Mouse (Mus musculus) intestine, postnatal 0 days (tissue): Measurements from ENCODE around the gene Mapk3. TPM values are rescaled to one million over a fixed set of nuclear protein-coding genes. Genes with fewer than 3 reads are reported as not detected.

Experiments
- ATAC-seq: fragments of 200-750 bp; cut with Nextera tagmentation; 2 replicates; pipeline ENCODE4 v1.8.0; 2017; ENCODE audit warnings: mild to moderate bottlenecking, moderate TSS enrichment, moderate library complexity
- H3K27ac ChIP-seq: fragments of 300-500 bp; sonication (generic); 2 replicates; pipeline ENCODE4 v1.5.1; 2014; ENCODE audit warnings: mild to moderate bottlenecking, low read depth, low read length, moderate library complexity
- H3K27me3 ChIP-seq: fragments of 300-500 bp; sonication (generic); replicated peaks from 2 replicates; pipeline ENCODE4 v1.6.1; 2014; ENCODE audit warnings: low read length, mixed read lengths; ENCODE audit not compliant: control insufficient read depth, insufficient read depth
- H3K36me3 ChIP-seq: fragments of 300-500 bp; sonication (generic); 2 replicates; pipeline ENCODE4 v1.6.1; 2014; ENCODE audit warnings: mild to moderate bottlenecking, moderate library complexity; ENCODE audit not compliant: control insufficient read depth, insufficient read depth
- H3K4me1 ChIP-seq: fragments of 300-500 bp; sonication (generic); replicated peaks from 2 replicates; pipeline ENCODE4 v1.6.1; 2014; ENCODE audit warnings: antibody characterized with exemption, low read length, mixed read lengths; ENCODE audit not compliant: control insufficient read depth, insufficient read depth
- H3K4me2 ChIP-seq: fragments of 300-500 bp; sonication (generic); replicated peaks from 2 replicates; pipeline ENCODE4 v1.6.1; 2014; ENCODE audit warnings: low read depth, mild to moderate bottlenecking, moderate library complexity
- H3K4me3 ChIP-seq: fragments of 300-500 bp; sonication (generic); 2 replicates; pipeline ENCODE4 v1.5.1; 2014; ENCODE audit warnings: low read depth, low read length
- H3K9ac ChIP-seq: fragments of 300-500 bp; sonication (generic); 2 replicates; pipeline ENCODE4 v1.6.1; 2014; ENCODE audit warnings: mild to moderate bottlenecking, low read depth, low read length
- H3K9me3 ChIP-seq: fragments of 300-500 bp; sonication (generic); 2 replicates; pipeline ENCODE4 v1.6.1; 2016; ENCODE audit warnings: mixed run types; ENCODE audit not compliant: control insufficient read depth
- CTCF ChIP-seq: sonication (generic); IDR thresholded peaks from 2 replicates; pipeline ENCODE4 v1.5.1; 2016; ENCODE audit warnings: low read depth, mild to moderate bottlenecking, control low read depth, antibody characterized with exemption, moderate library complexity
- WGBS: fragments of 180-500 bp; shearing (Covaris S2); extraction: QIAGEN DNeasy Blood & Tissue Kit; methylation state at CpG from one replicate; pipeline ENCODE4 v1.1.7; 2014; 5-methylcytosine and 5-hydroxymethylcytosine counted together
- polyA plus RNA-seq: library from polyadenylated mRNA; unstranded; fragments of >200 nt; fragmentation: Nextera tagmentation; extraction: Ambion mirVana; gene quantifications from 2 replicates; pipeline ENCODE4 v1.2.1, GENCODE M21; 2015

The Mapk3 gene
- polyA plus RNA-seq, 1 experiment from 2014 or later = 131 TPM

- Histone ChIP-seq H3K4me1 (no peaks in the 10 kb centered on the region), H3K27me3 (no peaks in the 10 kb centered on the region), H3K9ac (no peak overlapping the region), H3K9me3 (no peaks in the 10 kb centered on the region), H3K27ac (no peak overlapping the region), H3K4me2 (no peak overlapping the region), H3K36me3 (peaks cover 73% of the 10 kb centered on the region), H3K4me3 (no peak overlapping the region)
- TF ChIP-seq CTCF = no peak
- ATAC-seq = no peak
- 83% methylated on average over 12 of the region's 12 CpGs for WGBS
These were observed 11.4 kb downstream of the Mapk3 start for GRCm38 (mm10) chr7:126770784-126771183.

GRCm38 (mm10) chr7:126773351-126773750 is 13.9 kb downstream of the Mapk3 start:
- TF ChIP-seq CTCF = no peak
- 79% methylated on average over 2 of the region's 2 CpGs for WGBS
- peaks cover 48% of the 10 kb centered on the region for H3K36me3 ChIP-seq
- no peak for ATAC-seq
- H3K4me3 ChIP-seq = no peak overlapping the region
- H3K4me2 ChIP-seq = no peak overlapping the region
- H3K27me3 ChIP-seq = no peaks in the 10 kb centered on the region
- no peak overlapping the region for H3K27ac ChIP-seq
- H3K4me1 ChIP-seq = no peaks in the 10 kb centered on the region; the same call in 1 of the 2 replicates
- H3K9ac ChIP-seq = no peak overlapping the region
- H3K9me3 ChIP-seq = no peaks in the 10 kb centered on the region

GRCm38 (mm10) chr7:126774463-126774862 is 15.1 kb downstream of the Mapk3 start:
- no peak for TF ChIP-seq CTCF
- 63% methylated on average over 2 of the region's 2 CpGs for WGBS
- peak overlapping the region; percentile 50 for H3K27ac ChIP-seq

GRCm38 (mm10) chr7:126775185-126775977 is 16.0 kb downstream of the Mapk3 start:
- H3K36me3 ChIP-seq = peaks cover 27% of the 10 kb centered on the region
- no peak overlapping the region for H3K9ac ChIP-seq
- H3K4me1 ChIP-seq = no peaks in the 10 kb centered on the region; the same call in 1 of the 2 replicates
- H3K27me3 ChIP-seq = no peaks in the 10 kb centered on the region
- no peak for ATAC-seq
- no peaks in the 10 kb centered on the region for H3K9me3 ChIP-seq
- TF ChIP-seq CTCF = peak; percentile 55
- 0 out of 2 replicates have a peak overlapping the region, but pooled peaks have one; percentile 99 for H3K4me2 ChIP-seq
- 78% methylated on average over 10 of the region's 10 CpGs for WGBS
- H3K27ac ChIP-seq = 0 out of 2 replicates have a peak overlapping the region, but pooled peaks have one; percentile 29
- no peak overlapping the region for H3K4me3 ChIP-seq

More at GRCm38 (mm10) chr7:126774463-126774862, 15.1 kb downstream of the Mapk3 start:
- no peaks in the 10 kb centered on the region; the same call in 1 of the 2 replicates for H3K4me1 ChIP-seq
- no peaks in the 10 kb centered on the region for H3K27me3 ChIP-seq
- no peak overlapping the region for H3K4me2 ChIP-seq
- H3K9me3 ChIP-seq = no peaks in the 10 kb centered on the region
- peaks cover 36% of the 10 kb centered on the region for H3K36me3 ChIP-seq
- no peak overlapping the region for H3K9ac ChIP-seq
- no peak for ATAC-seq
- no peak overlapping the region for H3K4me3 ChIP-seq

- H3K27ac ChIP-seq = 0 out of 2 replicates have a peak overlapping the region, but pooled peaks have one; percentile 29
- no peaks in the 10 kb centered on the region for H3K27me3 ChIP-seq
- no peak overlapping the region for H3K9ac ChIP-seq
- TF ChIP-seq CTCF = no peak
- no peak overlapping the region for H3K4me3 ChIP-seq
- no peaks in the 10 kb centered on the region for H3K9me3 ChIP-seq
- no peak for ATAC-seq
- WGBS = 65% methylated on average over 3 of the region's 3 CpGs
- H3K4me2 ChIP-seq = peak overlapping the region; percentile 99
- peaks cover 22% of the 10 kb centered on the region for H3K36me3 ChIP-seq
- H3K4me1 ChIP-seq = no peaks in the 10 kb centered on the region; the same call in 1 of the 2 replicates
These were observed 16.5 kb downstream of the Mapk3 start for GRCm38 (mm10) chr7:126775978-126776234.

GRCm38 (mm10) chr7:126776598-126777057 is 17.2 kb downstream of the Mapk3 start, which contains the start of gene Ypel3:
Ypel3 (plus strand) TSS chr7:126776955.
- Histone ChIP-seq H3K9me3 (no peaks in the 10 kb centered on the region), H3K9ac (peak within 1 kb of the TSS; percentile 90), H3K4me2 (peak within 1 kb of the TSS; percentile 99), H3K4me1 (no peaks in the 10 kb centered on the region; the same call in 1 of the 2 replicates), H3K27ac (peak within 1 kb of the TSS; percentile 82), H3K27me3 (no peaks in the 10 kb centered on the region), H3K36me3 (peaks cover 16% of the 10 kb centered on the region; the same call in 1 of the 2 replicates), H3K4me3 (peak within 1 kb of the TSS; percentile 73)
- under 1% methylated on average over 28 of the region's 37 CpGs for WGBS
- TF ChIP-seq CTCF = 0 out of 2 replicates have a peak, but pooled peaks have one; percentile 8
- ATAC-seq = peak; percentile 90
